Mouse (Mus musculus) thymus, postnatal 4 days (tissue): ENCODE data around the gene Acvr1b.

ENCODE experiments used
- DNase-seq: peaks from one replicate; pipeline ENCODE4 v3.0.0; 2021

The Acvr1b gene

GRCm38 (mm10) chr15:101200777-101201295, 27.0 kb downstream of the Acvr1b start:
- DNase-seq = no peak

- no peak for DNase-seq
Measured at GRCm38 (mm10) chr15:101201414-101201813, 27.5 kb downstream of the Acvr1b start.

DNA sequence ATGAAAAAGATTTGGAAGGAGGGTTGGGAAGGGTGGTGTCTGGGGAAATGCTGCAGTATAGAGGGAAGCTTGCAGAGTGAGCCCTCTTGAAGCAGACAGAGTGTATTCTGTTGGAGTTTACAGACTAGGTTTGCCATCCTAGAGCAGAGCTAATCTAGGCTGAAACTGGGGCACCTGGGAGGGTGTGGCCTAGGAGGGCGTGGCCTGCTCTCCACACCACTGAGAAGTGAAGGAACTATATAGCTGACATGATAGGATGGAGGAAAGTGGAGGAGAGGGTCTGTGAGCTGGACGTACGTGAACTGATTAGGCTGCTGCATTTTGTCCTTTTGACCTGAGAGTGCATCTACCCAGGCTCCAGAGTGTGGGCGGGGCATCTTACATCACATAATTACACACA, 29.8 kb downstream of the Acvr1b start:
- no peak for DNase-seq

DNA sequence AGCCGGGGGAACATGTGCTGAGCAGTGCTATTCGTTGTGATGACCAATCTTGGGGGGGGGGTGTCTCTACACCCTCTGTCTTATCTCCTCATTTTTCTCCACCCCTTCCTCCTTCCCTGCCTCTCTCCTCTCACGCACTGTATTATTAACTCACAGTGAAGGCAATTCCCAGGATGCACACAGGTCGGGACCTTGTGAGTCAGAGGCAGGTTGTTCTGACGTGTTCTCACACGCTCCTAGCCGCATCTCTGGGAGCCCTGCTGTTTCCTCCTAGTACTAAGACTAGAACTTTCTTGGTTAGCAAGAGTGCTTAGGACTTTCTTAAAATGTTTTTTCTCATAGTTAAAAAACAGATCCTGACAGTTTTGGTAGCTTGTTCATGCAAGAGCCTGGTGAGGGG, 30.9 kb downstream of the Acvr1b start:
- no peak for DNase-seq

GRCm38 (mm10) chr15:101210228-101210627, 36.4 kb downstream of the Acvr1b start:
- peak; percentile 87 for DNase-seq

DNA sequence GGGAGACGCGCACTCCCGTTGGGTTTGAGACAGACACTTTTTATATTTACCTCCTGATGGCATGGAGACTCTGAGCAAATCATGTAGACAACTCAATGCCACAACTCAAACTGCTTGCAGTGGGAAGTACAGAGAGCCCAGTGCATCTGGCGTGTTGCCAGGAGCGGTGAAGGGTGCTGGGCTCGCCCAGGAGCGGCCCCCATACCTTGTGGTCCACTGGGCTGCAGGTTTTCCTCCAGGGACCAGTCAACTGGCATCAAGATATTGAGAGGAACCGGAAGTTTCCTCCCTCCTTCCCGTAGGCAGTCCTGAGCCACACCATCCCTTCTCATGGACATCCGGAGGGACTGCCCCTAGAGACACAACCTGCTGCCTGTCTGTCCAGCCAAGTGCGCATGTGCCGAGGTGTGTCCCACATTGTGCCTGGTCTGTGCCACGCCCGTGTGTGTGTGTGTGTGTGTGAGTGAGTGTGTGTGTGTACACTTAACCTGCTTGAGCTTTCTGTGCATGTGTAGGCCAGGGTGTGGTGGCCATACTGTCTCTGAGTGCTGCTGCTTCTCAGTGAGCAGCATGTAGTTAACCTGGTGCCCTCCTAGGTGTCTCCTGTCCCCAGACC, 37.2 kb downstream of the Acvr1b start:
- DNase-seq = peak; percentile 22

GRCm38 (mm10) chr15:101212435-101212834, 38.6 kb downstream of the Acvr1b start:
- no peak for DNase-seq

GRCm38 (mm10) chr15:101215136-101215535, 41.3 kb downstream of the Acvr1b start:
- no peak for DNase-seq

DNA sequence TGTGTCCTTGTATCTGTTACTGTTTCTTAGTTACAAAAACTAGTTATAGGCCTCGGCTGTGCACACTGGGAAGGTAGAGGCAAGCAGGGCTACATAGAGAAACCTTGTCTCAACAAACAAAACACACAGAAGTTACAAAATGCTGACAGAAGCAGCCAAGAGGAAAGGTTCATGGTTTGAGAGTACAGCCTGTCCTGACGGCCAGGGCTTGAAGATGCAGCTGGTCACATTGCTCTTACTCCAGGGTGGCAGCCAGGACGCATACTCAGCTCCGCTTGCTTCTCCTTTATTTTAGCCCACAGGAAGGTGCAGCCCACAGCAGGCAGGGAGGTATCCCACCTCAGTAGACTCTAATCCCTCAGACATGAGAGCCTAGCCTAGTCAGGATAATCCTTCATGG, 42.2 kb downstream of the Acvr1b start:
- no peak for DNase-seq

- no peak for DNase-seq
Measured at GRCm38 (mm10) chr15:101220905-101221297, 47.0 kb downstream of the Acvr1b start.

DNA sequence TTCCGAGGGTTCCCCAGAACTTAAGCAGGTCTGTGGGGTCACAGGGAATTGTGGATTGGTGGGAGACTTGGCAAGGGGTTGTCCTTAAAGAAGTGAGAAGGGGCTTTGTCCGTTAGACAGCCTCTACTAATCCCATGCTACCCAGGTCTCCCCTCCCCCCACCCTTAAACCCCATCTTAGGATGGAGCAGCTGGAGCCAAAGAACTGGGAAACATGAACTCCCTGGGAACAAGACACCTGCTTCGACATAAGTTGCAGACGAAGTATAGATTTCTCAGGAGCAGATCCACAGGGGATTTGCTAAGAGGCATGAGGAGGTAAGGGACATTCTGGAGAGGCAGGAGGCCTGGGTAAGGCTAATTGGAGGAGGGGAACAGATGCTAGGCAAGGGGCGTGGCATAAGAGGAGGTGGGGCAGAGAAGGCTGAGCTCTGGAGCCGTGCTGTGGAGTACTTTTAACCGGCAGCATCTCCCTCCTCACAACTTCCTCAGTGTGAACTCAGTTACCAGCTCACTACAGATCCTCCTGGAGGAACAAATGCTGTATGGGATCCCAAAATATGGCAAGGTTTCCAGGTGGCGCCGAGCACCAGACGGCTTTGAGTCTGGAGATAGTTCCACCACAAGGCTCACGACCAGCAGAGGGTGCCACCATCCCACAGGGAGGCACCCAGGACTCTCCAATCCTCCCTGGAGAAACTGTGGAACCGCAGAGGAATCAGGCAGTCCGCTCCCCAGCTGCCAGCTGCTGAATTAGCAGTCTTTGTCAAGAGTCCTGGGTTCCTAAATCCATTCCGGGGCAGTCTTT, 47.6 kb downstream of the Acvr1b start:
- peak; percentile 93 for DNase-seq

GRCm38 (mm10) chr15:101222897-101223482, 49.1 kb downstream of the Acvr1b start:
- peak; percentile 16 for DNase-seq

GRCm38 (mm10) chr15:101223596-101223995, 49.7 kb downstream of the Acvr1b start:
- DNase-seq = peak; percentile 24

- DNase-seq = peak; percentile 84
Measured at GRCm38 (mm10) chr15:101224006-101224906, 50.4 kb downstream of the Acvr1b start, which contains the start of gene Grasp. Grasp (plus strand) TSS chr15:101224188.

- peak; percentile 38 for DNase-seq
Measured at GRCm38 (mm10) chr15:101224977-101225376, 51.1 kb downstream of the Acvr1b start.

DNA sequence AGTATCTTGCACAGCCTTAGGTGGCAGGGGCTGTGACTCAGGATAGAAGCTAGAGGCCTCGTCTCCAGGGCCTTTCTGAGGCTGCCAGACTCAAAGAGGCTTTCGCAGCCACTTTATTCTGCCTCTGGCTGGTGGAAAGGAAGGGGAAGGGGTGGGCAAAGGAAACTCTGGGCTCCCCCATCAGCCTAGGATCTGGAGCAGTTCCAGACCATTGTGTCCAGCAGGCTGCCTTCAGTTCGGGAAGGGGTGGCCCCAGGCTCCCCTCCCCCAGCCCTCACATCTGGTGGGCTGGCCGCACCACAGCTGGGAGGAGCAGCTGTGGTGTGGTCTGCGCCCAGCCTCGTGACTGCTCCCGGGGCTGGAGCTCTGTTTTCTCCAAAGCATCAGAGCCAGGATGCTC, 54.1 kb downstream of the Acvr1b start:
- peak; percentile 53 for DNase-seq

DNA sequence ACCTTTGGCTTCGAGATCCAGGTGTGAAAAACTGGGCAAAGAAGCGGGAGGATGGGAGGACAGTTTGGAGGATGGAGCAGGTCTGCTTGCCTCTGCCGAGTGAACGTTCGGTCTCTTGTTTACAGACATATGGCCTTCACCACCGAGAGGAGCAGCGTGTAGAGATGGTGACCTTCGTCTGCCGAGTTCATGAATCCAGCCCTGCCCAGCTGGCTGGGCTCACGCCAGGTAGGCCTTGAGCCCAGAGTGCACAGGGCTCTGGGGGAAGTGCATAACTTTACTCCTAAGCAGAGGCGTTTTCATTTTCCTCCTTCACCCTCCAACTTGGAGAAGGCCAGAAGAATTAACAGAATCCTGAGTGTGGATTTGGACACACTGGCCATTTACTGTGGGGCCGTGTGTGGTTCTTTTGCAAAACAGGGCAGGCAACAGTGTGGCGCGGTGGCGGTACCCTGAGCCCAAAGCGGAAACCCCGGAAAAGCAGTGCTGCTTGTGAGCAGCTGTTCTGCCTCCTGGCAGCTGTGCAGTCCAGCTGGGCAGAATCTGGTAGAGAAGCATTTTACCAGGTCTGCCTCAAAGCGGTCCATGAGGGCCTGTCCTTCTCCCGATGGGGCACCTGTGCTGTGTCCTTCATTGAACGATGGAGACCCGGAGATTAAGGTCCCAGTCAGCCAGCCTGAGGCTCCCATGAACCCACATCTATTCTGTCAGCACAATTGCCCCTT, 55.2 kb downstream of the Acvr1b start:
- DNase-seq = no peak

GRCm38 (mm10) chr15:101230503-101230902, 56.6 kb downstream of the Acvr1b start:
- no peak for DNase-seq

- peak; percentile 55 for DNase-seq
Measured at GRCm38 (mm10) chr15:101230995-101231647, 57.3 kb downstream of the Acvr1b start.

GRCm38 (mm10) chr15:101231648-101232180, 57.8 kb downstream of the Acvr1b start:
- peak; percentile 22 for DNase-seq

- DNase-seq = peak; percentile 44
Measured at GRCm38 (mm10) chr15:101232607-101233006, 58.7 kb downstream of the Acvr1b start.
